Mouse (Mus musculus) hindbrain, embryonic 16.5 days (tissue): ENCODE results near the gene Lamc2. TPM values are rescaled to one million over a fixed set of nuclear protein-coding genes. Genes with fewer than 3 reads are reported as not detected.
A peak's percentile ranks its signal among the peaks of the same experiment; 100 is the strongest.

Experiments used
- ATAC-seq: fragments of 200-750 bp; cut with Nextera tagmentation; 2 replicates; pipeline ENCODE4 v1.8.0; 2017; ENCODE audit warnings: moderate TSS enrichment, moderate library complexity
- H3K27ac ChIP-seq: fragments of 300-500 bp; sonication (generic); 2 replicates; pipeline ENCODE4 v1.5.1; 2014; ENCODE audit warnings: low read depth, mild to moderate bottlenecking, control low read depth, low read length, moderate library complexity
- H3K27me3 ChIP-seq: fragments of 300-500 bp; sonication (generic); replicated peaks from 2 replicates; pipeline ENCODE4 v1.6.1; 2014; ENCODE audit warnings: low read length; ENCODE audit not compliant: control insufficient read depth, insufficient read depth
- H3K36me3 ChIP-seq: fragments of 300-500 bp; sonication (generic); 2 replicates; pipeline ENCODE4 v1.6.1; 2014; ENCODE audit warnings: mild to moderate bottlenecking, low read length, moderate library complexity, mixed read lengths; ENCODE audit not compliant: control insufficient read depth, insufficient read depth
- H3K4me1 ChIP-seq: fragments of 300-500 bp; sonication (generic); 2 replicates; pipeline ENCODE4 v1.6.1; 2014; ENCODE audit warnings: low read depth, low read length; ENCODE audit not compliant: control insufficient read depth, insufficient read depth
- H3K4me2 ChIP-seq: fragments of 300-500 bp; sonication (generic); 2 replicates; pipeline ENCODE4 v1.6.1; 2014; ENCODE audit warnings: mild to moderate bottlenecking, low read length, control low read depth, moderate library complexity
- H3K4me3 ChIP-seq: fragments of 300-500 bp; sonication (generic); 2 replicates; pipeline ENCODE4 v1.5.1; 2014; ENCODE audit warnings: mild to moderate bottlenecking, low read length, control low read depth, moderate library complexity
- H3K9ac ChIP-seq: fragments of 300-500 bp; sonication (generic); 2 replicates; pipeline ENCODE4 v1.6.1; 2014; ENCODE audit warnings: low read depth, mild to moderate bottlenecking, control low read depth, low read length, moderate library complexity
- H3K9me3 ChIP-seq: fragments of 300-500 bp; sonication (generic); 2 replicates; pipeline ENCODE4 v1.6.1; 2014; ENCODE audit warnings: mild to moderate bottlenecking, low read length, moderate library complexity; ENCODE audit not compliant: control insufficient read depth
- WGBS: fragments of 180-500 bp; shearing (Covaris S2); extraction: QIAGEN DNeasy Blood & Tissue Kit; methylation state at CpG from one replicate; pipeline ENCODE4 v1.1.7; 2014; 5-methylcytosine and 5-hydroxymethylcytosine counted together
- polyA plus RNA-seq: library from polyadenylated mRNA; unstranded; fragments of >200 nt; fragmentation: Nextera tagmentation; extraction: Ambion mirVana; gene quantifications from 2 replicates; pipeline ENCODE4 v1.2.1, GENCODE M21; 2015

Gene Lamc2
- polyA plus RNA-seq, 1 experiment from 2014 or later = 2.5 TPM

GRCm38 (mm10) chr1:153095826-153096727 lies 90.2 kb downstream of the Lamc2 start:
- no peak for ATAC-seq
- Histone ChIP-seq H3K27me3 (0 out of 2 replicates have a peak, but pooled peaks cover 3% of the 10 kb centered on the region), H3K9ac (no peak overlapping the region), H3K4me1 (no peaks in the 10 kb centered on the region), H3K27ac (no peak overlapping the region), H3K4me2 (no peak overlapping the region), H3K4me3 (no peak overlapping the region), H3K36me3 (no peaks in the 10 kb centered on the region), H3K9me3 (no peaks in the 10 kb centered on the region)
- WGBS = 26% methylated on average over 16 of the region's 16 CpGs

- no peak for ATAC-seq
- 42% methylated on average over 6 of the region's 6 CpGs for WGBS
- H3K27me3 ChIP-seq = 0 out of 2 replicates have a peak, but pooled peaks cover 3% of the 10 kb centered on the region
These were observed 90.9 kb downstream of the Lamc2 start for GRCm38 (mm10) chr1:153095328-153095727.

GRCm38 (mm10) chr1:153094226-153095076 lies 91.8 kb downstream of the Lamc2 start:
- H3K4me3 ChIP-seq = no peak overlapping the region
- no peak overlapping the region for H3K27ac ChIP-seq
- no peak overlapping the region for H3K4me2 ChIP-seq
- H3K9me3 ChIP-seq = no peaks in the 10 kb centered on the region
- ATAC-seq = no peak
- H3K27me3 ChIP-seq = 0 out of 2 replicates have a peak, but pooled peaks cover 3% of the 10 kb centered on the region
- no peaks in the 10 kb centered on the region for H3K36me3 ChIP-seq
- H3K9ac ChIP-seq = no peak overlapping the region
- no peaks in the 10 kb centered on the region for H3K4me1 ChIP-seq
- WGBS = 28% methylated on average over 12 of the region's 12 CpGs

More at GRCm38 (mm10) chr1:153095328-153095727, 90.9 kb downstream of the Lamc2 start:
- Histone ChIP-seq H3K4me1 (no peaks in the 10 kb centered on the region), H3K36me3 (no peaks in the 10 kb centered on the region), H3K9ac (no peak overlapping the region), H3K4me2 (no peak overlapping the region), H3K27ac (no peak overlapping the region), H3K9me3 (no peaks in the 10 kb centered on the region), H3K4me3 (no peak overlapping the region)

- H3K9me3 ChIP-seq = no peaks in the 10 kb centered on the region
- H3K4me1 ChIP-seq = no peaks in the 10 kb centered on the region
- H3K36me3 ChIP-seq = no peaks in the 10 kb centered on the region
- H3K27ac ChIP-seq = no peak overlapping the region
- no peak for ATAC-seq
- no peak overlapping the region for H3K4me2 ChIP-seq
- WGBS = 73% methylated on average over 4 of the region's 4 CpGs
- H3K4me3 ChIP-seq = no peak overlapping the region
- no peak overlapping the region for H3K9ac ChIP-seq
- 0 out of 2 replicates have a peak, but pooled peaks cover 3% of the 10 kb centered on the region for H3K27me3 ChIP-seq
These were observed 92.7 kb downstream of the Lamc2 start for GRCm38 (mm10) chr1:153093581-153093980.

GRCm38 (mm10) chr1:153093172-153093571 lies 93.1 kb downstream of the Lamc2 start:
- Histone ChIP-seq H3K27me3 (0 out of 2 replicates have a peak, but pooled peaks cover 3% of the 10 kb centered on the region), H3K9me3 (no peaks in the 10 kb centered on the region), H3K4me1 (no peaks in the 10 kb centered on the region), H3K9ac (no peak overlapping the region), H3K4me2 (no peak overlapping the region), H3K27ac (no peak overlapping the region), H3K4me3 (no peak overlapping the region), H3K36me3 (no peaks in the 10 kb centered on the region)
- WGBS = 52% methylated on average over 5 of the region's 5 CpGs
- ATAC-seq = no peak

- WGBS = 55% methylated on average over 5 of the region's 5 CpGs
- Histone ChIP-seq H3K27ac (no peak overlapping the region), H3K4me3 (no peak overlapping the region)
These were observed 93.8 kb downstream of the Lamc2 start for GRCm38 (mm10) chr1:153092237-153092975.

GRCm38 (mm10) chr1:153091438-153092236 lies 94.6 kb downstream of the Lamc2 start:
- 40% methylated on average over 9 of the region's 9 CpGs for WGBS
- Histone ChIP-seq H3K9me3 (no peaks in the 10 kb centered on the region), H3K9ac (no peak overlapping the region), H3K27ac (no peak overlapping the region), H3K4me1 (no peaks in the 10 kb centered on the region), H3K4me2 (no peak overlapping the region), H3K4me3 (no peak overlapping the region), H3K27me3 (0 out of 2 replicates have a peak, but pooled peaks cover 3% of the 10 kb centered on the region), H3K36me3 (peaks cover 1% of the 10 kb centered on the region; the same call in 1 of the 2 replicates)
- peak; percentile 43 for ATAC-seq

More at GRCm38 (mm10) chr1:153092237-153092975, 93.8 kb downstream of the Lamc2 start:
- H3K4me2 ChIP-seq = no peak overlapping the region
- no peaks in the 10 kb centered on the region for H3K36me3 ChIP-seq
- peak; percentile 79 for ATAC-seq
- H3K4me1 ChIP-seq = no peaks in the 10 kb centered on the region
- H3K9me3 ChIP-seq = no peaks in the 10 kb centered on the region
- no peak overlapping the region for H3K9ac ChIP-seq
- H3K27me3 ChIP-seq = 0 out of 2 replicates have a peak, but pooled peaks cover 3% of the 10 kb centered on the region

GRCm38 (mm10) chr1:153090807-153091206 lies 95.4 kb downstream of the Lamc2 start:
- Histone ChIP-seq H3K27me3 (0 out of 2 replicates have a peak, but pooled peaks cover 3% of the 10 kb centered on the region), H3K9me3 (no peaks in the 10 kb centered on the region), H3K4me3 (no peak overlapping the region), H3K4me1 (no peaks in the 10 kb centered on the region), H3K36me3 (peaks cover 5% of the 10 kb centered on the region; the same call in 1 of the 2 replicates), H3K4me2 (no peak overlapping the region), H3K27ac (no peak overlapping the region), H3K9ac (no peak overlapping the region)
- ATAC-seq = no peak
- WGBS = 82% methylated on average over 4 of the region's 4 CpGs
